Mouse (Mus musculus) large intestine, adult 2 months (tissue): Measurements from ENCODE around the gene Sytl2. TPM values are rescaled to one million over a fixed set of nuclear protein-coding genes. Genes with fewer than 3 reads are reported as not detected.
A peak's percentile ranks its signal among the peaks of the same experiment; 100 is the strongest.

Experiments used
- DNase-seq: peaks from one replicate; pipeline ENCODE4 v3.0.0-alpha.2; 2012; ENCODE audit warnings: low read depth, low spot score
- whole genome bisulfite sequencing: fragments of 180-500 bp; shearing (Covaris S2); methylation state at CpG from one replicate; pipeline ENCODE4 v1.1.7; 2018; 5-methylcytosine and 5-hydroxymethylcytosine counted together
- polyA plus RNA-seq: library from polyadenylated mRNA; depleted of rRNA; stranded (reverse); fragments of >200 nt; gene quantifications from 2 replicates; pipeline ENCODE4 v1.2.3, GENCODE M21; 2012

The Sytl2 gene
- polyA plus RNA-seq, 1 experiment, result 8.2 TPM

DNA sequence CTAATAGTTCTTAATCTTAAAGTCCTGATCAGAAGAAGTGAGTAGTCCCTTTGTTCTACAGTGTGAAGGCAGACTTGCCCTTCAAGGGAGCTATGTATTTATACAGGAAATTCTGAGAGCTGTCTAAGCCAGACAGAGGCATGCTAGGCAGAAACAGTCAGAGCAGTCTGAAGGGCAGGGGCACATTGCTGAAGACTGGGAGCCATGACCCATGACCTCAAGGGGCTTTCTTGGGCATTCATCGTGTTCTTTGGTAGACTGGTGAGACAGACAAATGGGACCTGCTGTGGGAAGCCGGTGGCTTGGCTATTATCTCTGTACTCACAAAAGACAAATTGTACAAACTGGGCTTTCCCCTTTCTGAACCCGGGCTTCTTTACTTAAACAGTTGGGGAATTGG is 4.0 kb downstream of the Sytl2 start:
- WGBS, result 47% methylated on average over 3 of the region's 3 CpGs
- DNase-seq, result no peak

DNA sequence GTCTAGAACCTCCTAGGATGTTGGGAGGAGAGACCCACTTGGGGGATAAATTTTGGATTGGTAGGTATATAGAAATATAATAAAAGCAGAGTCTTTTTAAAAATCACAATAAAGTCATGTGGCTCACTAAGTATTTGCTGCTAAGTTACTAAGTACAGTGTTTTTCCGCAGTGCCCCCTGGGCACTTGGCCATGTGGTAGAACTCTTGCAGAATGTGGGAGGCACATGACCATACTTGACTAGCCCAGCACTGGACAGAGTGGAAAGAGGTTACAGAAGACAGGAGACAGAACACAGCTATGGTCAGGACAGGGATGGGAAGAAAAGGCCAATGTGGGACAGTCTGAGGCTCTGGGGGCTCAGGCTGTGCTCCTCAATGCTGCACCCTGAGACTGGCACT is 4.9 kb downstream of the Sytl2 start:
- DNase-seq, result no peak
- 90% methylated on average over 1 of the region's 1 CpGs for WGBS

DNA sequence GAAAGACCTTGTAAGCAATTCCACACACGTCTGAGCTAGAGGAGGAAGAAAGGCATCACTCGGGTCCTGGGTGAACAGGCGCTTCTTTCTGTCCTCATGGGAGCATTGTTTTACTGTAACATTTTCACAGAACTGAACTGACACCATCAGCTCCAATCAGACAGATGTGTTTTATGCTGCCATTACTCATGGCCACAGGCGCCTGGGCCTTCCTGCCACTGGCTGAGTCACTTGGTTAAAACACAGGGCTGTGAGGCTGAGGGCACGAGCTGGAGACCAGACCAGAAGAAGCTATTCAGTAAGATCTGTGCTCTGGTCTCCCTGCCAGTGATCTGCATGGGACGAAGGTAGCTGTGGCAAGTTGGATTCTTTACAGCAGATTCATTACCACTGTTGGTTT is 6.0 kb downstream of the Sytl2 start:
- WGBS, result 82% methylated on average over 6 of the region's 6 CpGs

DNA sequence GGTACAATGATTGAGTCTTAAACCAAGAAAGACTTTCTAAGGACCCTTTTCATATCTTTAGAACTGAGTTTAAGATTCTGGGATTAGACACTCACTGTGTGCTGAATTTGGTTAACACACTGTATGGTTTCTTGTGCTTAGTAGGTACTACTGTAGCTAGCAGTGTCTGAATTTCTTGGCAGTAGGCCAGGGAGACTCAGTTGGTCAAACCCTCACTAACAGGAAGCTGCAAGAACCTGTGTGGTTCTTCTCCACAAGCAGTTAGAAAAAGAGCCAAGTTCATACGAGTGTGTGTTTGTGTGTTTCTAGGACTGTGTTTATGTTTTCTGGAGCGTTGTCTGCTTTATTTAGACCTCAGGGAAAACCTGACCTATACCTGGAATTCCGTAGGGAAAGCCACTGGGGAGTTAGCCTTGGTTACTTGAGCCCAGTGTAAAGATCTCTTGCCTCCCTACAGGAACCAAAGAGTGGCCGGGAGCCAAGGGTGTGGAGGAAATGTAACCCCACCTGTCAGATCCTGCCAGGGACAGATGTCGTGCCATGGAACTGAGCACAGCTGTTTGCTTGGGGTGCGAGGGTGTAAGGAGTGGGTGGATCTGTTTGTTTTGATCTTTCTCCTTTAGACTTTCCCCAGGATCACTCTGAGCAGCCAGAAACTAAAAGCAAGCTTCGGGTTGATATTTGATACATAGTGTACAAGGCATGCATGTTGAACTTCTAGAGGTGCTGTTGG is 10.3 kb downstream of the Sytl2 start:
- DNase-seq, result peak; percentile 87
- 10% methylated on average over 7 of the region's 7 CpGs for WGBS

More for the DNA sequence above, 6.0 kb downstream of the Sytl2 start:
- DNase-seq, result no peak

DNA sequence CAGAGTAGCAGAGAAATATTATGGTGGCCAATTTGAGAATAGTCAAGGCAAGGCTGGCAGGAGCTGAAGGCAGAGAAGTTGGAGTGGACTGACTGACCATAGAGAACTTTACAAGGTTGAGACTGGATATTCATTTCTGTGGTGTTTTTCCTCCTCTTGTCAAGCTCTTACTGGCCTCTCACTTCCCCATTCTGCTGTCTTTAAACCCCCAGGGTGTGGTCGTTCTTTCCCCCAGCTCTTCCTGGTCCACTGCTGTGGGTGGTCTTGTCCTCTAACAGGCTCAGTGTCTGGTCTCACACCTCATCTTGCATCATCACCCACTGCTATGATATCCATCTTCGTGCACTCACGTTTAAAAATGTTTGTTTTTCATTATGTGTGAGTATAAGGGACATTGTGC is 11.4 kb downstream of the Sytl2 start:
- WGBS, result 56% methylated on average over 3 of the region's 3 CpGs
- DNase-seq, result no peak

DNA sequence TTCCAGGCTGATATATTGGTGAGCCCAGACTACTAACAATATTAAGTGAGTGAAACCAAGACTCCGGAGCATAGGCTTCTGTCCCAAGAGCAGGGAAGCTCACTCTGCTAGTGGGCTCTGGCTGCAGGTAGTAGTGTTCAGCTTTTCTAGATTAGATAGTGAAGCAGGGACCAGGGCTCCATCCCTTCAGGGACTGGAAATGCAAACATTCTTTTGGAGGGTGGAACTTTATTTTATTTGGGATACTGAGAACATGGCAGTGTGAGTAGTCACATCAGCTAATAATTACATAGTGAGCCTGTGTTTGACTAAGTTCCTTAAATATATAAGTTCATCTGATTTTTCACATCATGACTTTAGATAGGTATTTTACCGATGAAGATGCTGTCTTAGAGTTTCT is 14.8 kb downstream of the Sytl2 start:
- DNase-seq, result no peak
- WGBS, result 87% methylated on average over 2 of the region's 2 CpGs

DNA sequence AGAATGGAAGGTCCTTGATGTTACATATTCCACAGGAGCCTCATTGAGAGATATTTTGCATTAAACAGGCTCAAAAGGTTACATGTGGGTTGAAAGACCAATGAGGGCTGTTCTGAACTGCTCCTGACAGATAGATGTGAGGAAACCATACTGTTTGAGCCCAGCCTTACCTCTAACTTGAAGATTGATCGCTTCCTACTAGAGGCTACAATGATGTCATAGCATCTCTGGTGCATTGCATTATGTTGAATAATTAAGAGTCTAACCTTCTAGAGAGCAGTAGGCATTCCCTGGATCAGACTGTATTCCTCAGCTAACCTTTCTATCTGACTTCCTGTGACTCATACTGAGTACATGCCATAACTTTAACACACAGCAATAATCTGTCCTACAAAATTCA is 17.4 kb downstream of the Sytl2 start:
- WGBS, result 70% methylated on average over 1 of the region's 1 CpGs
- no peak for DNase-seq

DNA sequence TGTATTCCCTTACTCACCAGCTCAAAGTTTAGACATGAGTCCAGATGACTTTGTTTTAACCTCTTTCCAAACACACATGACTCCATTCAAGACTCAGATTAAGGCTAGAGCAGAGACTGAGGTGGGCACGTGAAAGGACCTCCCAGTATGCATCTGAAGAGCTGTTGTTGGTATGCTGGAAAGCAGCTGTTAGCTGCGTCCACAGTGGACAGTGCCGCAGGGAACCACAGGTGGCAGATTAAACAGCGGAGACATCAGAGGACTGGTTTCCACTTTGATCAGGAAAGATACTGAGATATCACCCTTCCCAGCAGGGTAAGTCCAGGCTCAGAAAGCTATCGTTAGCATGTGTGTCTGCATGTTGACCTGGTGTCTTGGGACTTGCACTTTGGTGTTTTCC is 18.1 kb downstream of the Sytl2 start:
- DNase-seq, result no peak
- 73% methylated on average over 5 of the region's 5 CpGs for WGBS

DNA sequence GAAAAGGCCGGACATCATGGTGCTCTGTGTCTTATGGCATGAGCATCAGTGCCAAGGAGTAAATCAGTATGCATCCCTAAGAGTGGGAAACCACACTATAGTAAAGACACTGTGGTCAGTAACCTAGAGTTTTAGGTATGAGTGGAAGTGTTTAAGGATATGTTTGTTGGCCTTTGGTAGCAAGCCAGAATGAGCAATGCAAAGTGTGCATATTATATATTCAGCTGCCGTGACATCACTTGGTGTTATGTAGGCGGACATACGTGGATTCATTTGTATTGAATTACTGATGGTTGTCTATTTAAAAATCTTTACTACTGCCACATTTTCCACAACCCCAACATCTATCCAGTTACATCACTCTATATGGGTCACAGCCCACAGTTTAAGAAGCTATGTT is 23.1 kb downstream of the Sytl2 start:
- 98% methylated on average over 4 of the region's 4 CpGs for WGBS
- DNase-seq, result no peak

DNA sequence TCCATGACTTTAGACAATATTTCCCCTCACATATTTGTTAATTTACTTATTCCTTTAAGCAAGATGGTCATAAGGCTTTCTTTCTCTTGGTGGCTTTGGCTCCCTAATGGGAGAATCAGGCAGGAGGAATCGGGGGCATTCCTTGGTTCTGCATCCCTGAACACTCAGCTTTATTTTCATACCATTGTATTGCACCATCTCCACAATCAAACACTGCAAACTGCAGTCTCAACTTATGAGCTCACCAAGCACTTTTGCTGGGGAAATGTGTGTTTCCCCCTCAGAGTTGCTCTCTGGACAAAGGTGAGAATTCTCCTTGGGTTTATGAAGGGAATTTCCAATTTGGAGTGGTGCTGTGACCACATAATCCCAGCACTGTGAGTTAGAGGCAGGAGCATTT is 28.1 kb downstream of the Sytl2 start:
- 75% methylated on average over 1 of the region's 1 CpGs for WGBS
- DNase-seq, result no peak

DNA sequence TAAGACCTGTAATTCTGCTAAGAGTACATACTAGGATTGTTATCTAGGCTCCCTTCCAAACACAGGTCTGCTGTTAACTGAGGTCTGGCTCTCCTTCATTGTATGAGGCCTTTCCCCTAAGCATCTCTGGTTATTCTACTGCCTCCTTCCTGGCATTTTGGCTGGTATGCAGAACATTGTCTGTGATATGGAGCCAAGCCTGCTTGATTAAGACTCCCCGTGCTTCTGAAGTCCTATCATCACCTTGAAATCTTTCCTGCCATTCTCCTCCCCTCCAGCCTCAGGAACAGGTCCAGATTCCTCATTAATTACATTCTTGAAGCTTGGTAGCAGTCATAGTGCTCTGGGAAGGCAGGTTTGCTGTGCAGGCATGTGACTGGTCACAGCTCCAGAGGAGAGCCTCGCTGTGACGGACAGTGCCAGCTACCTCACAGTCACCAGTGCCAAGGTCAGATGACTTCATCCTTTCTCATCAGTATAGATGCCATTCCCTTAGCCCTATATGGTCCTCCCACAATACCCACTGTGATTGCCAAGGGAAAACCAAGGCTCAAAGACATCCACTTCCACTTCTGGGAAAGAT is 30.5 kb downstream of the Sytl2 start:
- DNase-seq, result no peak
- WGBS, result 89% methylated on average over 3 of the region's 3 CpGs

DNA sequence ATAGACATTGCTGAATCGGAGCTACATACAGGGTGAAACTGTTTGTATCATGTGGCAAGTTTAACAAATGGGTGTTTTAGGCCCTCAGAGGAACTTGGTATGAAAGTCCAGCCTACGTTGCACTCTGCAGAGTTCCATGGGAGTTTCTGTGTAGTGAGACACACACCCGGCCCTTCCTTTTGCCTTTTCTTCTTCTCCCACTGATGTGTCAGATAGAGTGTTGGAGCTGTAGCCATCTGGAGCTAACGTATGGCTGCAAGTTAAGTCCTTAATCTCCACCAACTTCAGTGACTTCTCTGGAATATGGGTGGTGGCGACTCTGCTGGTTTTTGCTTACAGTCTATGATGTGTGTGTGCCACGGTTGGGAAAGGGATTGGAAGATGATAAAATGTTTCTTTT is 32.3 kb downstream of the Sytl2 start:
- no peak for DNase-seq
- 82% methylated on average over 6 of the region's 6 CpGs for WGBS

DNA sequence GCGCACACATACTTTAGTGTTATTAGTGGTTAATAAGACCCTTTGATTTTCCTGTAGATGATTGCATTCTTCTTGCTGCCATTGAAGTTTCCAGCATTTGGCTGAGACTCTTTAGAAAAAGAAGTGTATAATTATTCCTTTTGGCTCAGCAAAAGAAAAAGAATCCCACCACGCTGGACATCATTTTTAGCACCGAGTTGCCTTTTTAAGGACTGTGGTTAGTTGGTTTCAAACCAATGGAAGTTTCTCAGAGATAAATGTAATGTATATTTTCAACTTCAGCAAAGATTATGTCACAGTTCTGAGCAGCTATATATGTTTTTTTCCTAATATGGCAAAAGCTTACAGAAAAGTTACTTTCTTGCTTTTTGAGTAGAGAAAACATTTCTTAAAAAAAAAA is 32.8 kb downstream of the Sytl2 start:
- WGBS, result 90% methylated on average over 3 of the region's 3 CpGs
- no peak for DNase-seq

DNA sequence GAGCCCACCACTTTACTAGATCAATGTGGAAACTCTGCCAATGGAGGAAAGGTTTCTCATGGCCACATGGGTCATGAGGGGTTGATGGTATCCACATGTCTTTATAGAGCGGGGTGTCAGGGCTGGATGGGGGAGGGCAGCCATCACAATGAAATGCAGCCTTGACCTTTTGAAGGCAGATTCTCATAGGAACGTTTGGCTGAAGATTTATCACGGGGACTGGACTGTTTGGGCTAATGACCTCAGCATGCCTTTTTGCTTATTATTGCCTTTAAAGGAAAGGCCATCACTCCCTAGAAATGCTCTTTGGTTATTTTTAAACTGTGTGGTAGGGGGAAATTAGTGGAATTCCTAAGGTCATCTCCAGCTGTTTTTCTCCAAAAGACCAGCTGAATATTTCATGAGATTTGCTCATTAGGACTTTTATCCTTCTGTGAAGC is 33.7 kb downstream of the Sytl2 start:
- 47% methylated on average over 3 of the region's 3 CpGs for WGBS
- DNase-seq, result no peak

DNA sequence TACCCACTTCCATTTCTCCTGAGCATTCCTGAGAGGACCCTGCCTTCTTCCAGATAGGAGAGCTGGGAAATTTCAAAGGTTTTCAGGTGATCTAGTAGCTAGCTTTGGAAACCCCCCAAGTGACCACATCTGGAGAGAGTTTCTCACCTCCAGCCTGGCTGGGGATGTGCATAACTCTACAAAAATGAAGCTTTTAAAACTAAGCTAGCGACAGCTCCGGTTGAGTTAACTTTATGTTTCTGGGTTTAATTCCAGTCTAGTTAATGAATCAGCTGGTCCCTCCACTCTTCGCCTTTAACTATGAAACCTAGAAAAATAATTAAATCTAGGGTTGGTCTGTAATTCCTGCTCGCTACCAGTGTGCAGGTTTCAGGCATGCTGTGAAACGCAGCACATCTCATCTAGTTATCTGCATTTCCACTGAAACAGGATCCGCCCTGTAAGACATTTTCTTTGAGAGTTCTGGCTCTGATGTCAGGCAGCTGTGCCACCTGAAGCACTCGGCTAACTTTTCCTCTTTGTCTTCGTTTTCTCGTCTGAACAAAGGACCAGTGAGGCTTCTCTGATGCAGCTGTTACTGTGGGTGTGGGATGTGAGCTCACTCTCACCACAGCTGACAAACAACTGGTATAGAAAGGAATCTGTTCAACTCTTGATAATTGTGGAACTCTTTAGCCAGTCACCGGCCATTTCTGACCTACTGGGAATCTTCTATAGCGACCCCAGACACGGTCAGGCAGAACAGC is 39.3 kb downstream of the Sytl2 start:
- WGBS, result 73% methylated on average over 12 of the region's 12 CpGs

DNA sequence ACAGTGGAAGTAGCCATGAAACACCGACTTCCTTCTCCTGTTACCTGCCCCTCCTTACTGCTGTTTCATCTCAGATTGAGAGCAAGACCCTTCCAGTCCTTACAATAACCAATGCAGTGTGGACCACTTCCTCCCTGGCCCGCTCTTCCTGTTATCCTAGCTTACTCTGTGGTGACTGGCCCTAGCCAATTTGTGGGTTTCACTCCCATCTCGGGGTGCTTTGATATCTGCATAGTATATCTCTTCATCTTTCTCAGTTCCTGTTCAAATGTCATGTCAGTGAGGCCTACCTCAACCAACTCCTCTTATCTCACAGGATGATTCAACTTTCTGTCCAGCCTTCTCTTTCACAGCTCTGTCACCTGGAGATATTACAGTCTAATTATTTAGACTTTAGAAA is 42.9 kb downstream of the Sytl2 start:
- 73% methylated on average over 3 of the region's 3 CpGs for WGBS
- DNase-seq, result no peak

More for the DNA sequence above, 39.3 kb downstream of the Sytl2 start:
- DNase-seq, result no peak

DNA sequence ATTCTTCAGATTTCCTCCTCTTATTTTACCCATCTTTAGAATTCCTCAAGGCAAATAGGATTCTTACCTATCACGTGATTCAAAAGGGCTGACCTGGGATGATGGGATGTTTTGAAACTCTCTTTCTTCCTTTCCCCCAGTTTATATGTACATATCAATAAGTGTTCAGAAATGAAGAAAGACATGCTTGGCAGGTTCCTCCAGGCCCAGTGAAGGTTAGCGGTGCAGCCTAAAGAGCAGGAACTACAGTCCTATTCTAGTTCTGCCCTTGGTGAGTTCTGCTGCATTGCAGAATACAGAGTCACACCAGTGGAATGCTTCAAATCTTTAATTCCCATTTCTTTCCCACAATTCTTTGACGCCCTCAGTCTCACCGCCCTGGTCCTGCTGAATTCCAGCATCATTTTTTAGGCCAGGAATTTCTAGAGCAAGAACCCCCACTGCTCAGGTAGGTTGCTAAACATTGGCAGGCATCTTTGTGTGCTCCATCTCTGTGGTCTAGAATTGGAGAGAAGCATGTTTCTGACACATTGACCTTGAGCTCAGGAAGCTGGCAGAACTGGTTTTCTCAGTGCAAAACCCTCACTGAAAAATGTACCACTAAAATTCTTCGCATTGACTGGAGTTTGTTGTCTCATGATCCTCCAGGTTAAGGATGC is 45.9 kb downstream of the Sytl2 start:
- 80% methylated on average over 5 of the region's 5 CpGs for WGBS
- no peak for DNase-seq

DNA sequence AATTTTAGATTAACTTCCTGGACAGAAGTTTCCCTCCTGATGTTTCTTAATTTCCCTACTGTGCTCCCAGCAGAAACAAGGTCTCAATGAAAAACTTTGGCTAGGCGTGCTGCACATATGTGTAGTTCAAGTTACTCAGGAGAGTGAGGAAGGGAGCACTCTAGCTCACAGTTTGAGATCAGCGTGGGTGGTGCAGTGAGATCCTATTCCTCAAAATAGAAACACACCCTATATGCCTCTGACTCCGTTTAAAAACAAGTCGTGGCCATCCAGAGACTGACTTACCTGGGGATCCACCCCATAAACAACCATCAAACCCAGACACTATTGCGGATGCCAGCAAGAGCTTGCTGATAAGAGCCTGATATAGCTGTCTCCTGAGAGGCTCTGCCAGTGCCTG is 47.0 kb downstream of the Sytl2 start:
- 57% methylated on average over 5 of the region's 5 CpGs for WGBS
- no peak for DNase-seq

DNA sequence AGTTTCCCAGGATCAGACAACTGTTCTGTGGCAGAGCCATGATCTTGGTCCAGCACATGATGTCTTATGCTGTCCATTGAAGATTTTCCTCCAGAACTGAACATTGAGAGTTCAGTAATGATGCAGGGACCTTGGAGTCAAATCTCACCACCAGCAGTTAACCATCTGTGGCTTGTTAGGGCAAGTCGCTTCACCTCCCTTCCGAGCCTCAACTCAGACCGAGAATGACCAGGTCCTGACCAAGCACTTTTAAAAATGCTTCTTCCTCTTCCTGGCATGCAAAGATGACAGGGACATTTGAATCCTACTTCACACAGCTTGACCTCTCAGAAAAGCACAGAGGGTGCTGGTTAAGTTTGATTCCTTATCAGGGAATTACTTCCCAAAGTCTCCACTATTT is 50.1 kb downstream of the Sytl2 start:
- DNase-seq, result no peak
- 93% methylated on average over 3 of the region's 3 CpGs for WGBS

DNA sequence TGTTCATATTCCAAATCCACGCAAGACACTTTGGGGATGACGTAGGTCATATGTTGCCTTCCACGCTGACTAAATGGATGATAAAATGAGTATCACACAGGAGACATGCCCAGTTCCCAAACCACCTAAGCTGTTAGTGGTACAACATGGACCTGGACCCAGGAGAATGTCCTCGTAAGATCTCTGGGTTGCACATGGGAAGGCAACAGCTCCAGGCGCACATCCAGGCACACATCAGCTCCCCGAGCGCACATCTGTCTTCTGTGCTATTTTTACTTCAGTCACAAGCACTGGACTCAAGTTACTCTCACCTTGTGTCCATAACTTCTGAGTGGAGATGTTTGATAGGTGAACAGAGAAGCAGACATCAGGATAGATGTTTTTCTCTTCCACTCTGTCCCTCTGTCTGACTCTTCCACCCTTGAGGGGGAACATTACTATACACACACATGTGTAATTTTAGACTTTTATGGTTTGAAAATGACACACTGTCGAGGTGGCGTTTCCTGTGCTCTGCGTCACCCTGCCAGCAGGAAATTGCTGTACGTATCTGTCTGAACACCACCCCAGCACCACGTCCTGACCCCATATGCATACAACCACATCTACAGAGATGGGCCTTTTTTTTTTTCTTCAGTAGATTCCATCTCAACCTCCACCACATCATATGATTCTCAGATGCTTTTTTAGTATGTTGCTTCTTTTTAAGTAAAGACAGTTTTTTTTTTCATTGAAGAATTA is 51.6 kb downstream of the Sytl2 start:
- no peak for DNase-seq
- 74% methylated on average over 12 of the region's 12 CpGs for WGBS
